29 mouse cellular contexts compared by ENCODE assay signal in genomic region chr6:142532686-142533085, GRCm38 (mm10). TPM values are rescaled to one million over a fixed set of nuclear protein-coding genes. Genes with fewer than 3 reads are reported as not detected.
DNase-seq lines count a peak whose midpoint lies in the region; ATAC-seq and TF ChIP-seq lines count a peak whose summit lies in the region.
"Had no signal": no experiment of that assay in that cellular context is flagged by ENCODE, and none has a peak within 500 bp of the region (broad histone marks: within the 10 kb centered on the region; RNA-seq: fewer than 3 reads in every experiment).

No protein-coding gene starts in this region.

- H3K4me1 ChIP-seq in heart, embryonic 13.5 days, result peaks cover 10% of the 10 kb centered on the region; the same call in 1 of the 2 replicates
- H3K4me1 ChIP-seq in heart, embryonic 12.5 days (replicated peaks), result peaks cover 3% of the 10 kb centered on the region; the same call in 1 of the 2 replicates
- H3K4me1 ChIP-seq in kidney, embryonic 14.5 days (ENCODE audit: control insufficient read depth, insufficient read depth, low read length), result no peaks in the 10 kb centered on the region; the same call in 1 of the 2 replicates
- peaks cover 5% of the 10 kb centered on the region; the same call in 1 of the 2 replicates for H3K4me1 ChIP-seq in kidney, postnatal 0 days (replicated peaks; ENCODE audit: insufficient read depth, low read length)
- H3K4me1 ChIP-seq: forebrain, embryonic 10.5 days; forebrain, embryonic 13.5 days had no signal

- peak; percentile 68 for DNase-seq in kidney, adult 9 months
- no peak for DNase-seq in kidney, postnatal 0 days (ENCODE audit: low spot score)
- DNase-seq in kidney, adult 11 months, result no peak
- DNase-seq in frontal cortex, postnatal 36 days (ENCODE audit: low spot score in 2 of 2), result no peak
- DNase-seq: adrenal gland, postnatal 10 days; adrenal gland, postnatal 36 days; cerebellum, adult 18-20 months; cerebellum, adult 9-10 months; cerebellum, postnatal 14 days; gastrocnemius, postnatal 10 days; gastrocnemius, postnatal 36 days; heart, postnatal 10 days; heart, postnatal 36 days had no signal

- H3K4me3 ChIP-seq in heart, embryonic 13.5 days, result no peak overlapping the region
- H3K4me3 ChIP-seq in heart, embryonic 12.5 days, result no peak overlapping the region
- H3K4me3 ChIP-seq in kidney, embryonic 14.5 days (ENCODE audit: low read length), result no peak overlapping the region
- no peak overlapping the region for H3K4me3 ChIP-seq in kidney, postnatal 0 days (replicated peaks; ENCODE audit: low read depth, low read length)
- H3K4me3 ChIP-seq: forebrain, embryonic 10.5 days; forebrain, embryonic 13.5 days had no signal

- no peak overlapping the region for H3K4me2 ChIP-seq in heart, embryonic 13.5 days
- H3K4me2 ChIP-seq in heart, embryonic 12.5 days, result no peak overlapping the region
- no peak overlapping the region for H3K4me2 ChIP-seq in kidney, embryonic 14.5 days (replicated peaks; ENCODE audit: low read depth, low read length)
- H3K4me2 ChIP-seq in kidney, postnatal 0 days (ENCODE audit: low read length), result no peak overlapping the region
- H3K4me2 ChIP-seq: forebrain, embryonic 13.5 days; hindbrain, embryonic 14.5 days had no signal

- peak overlapping the region; percentile 56; the same call in 1 of the 2 replicates for H3K27ac ChIP-seq in heart, embryonic 13.5 days (replicated peaks)
- no peak overlapping the region for H3K27ac ChIP-seq in heart, embryonic 12.5 days (ENCODE audit: poor library complexity, severe bottlenecking)
- no peak overlapping the region for H3K27ac ChIP-seq in kidney, embryonic 14.5 days (ENCODE audit: low read depth, low read length)
- H3K27ac ChIP-seq in kidney, postnatal 0 days, result 0 out of 2 replicates have a peak overlapping the region, but pooled peaks have one; percentile 10
- H3K27ac ChIP-seq: forebrain, embryonic 10.5 days; forebrain, embryonic 13.5 days; hindbrain, embryonic 14.5 days; hindbrain, postnatal 0 days had no signal

- no peak for TF ChIP-seq CTCF in kidney, postnatal 0 days (IDR thresholded peaks at IDR 0.05; ENCODE audit: low read depth)

- WGBS in heart, embryonic 13.5 days, result 83% methylated on average over 2 of the region's 2 CpGs
- 89% methylated on average over 2 of the region's 2 CpGs for WGBS in heart, embryonic 12.5 days
- WGBS in kidney, embryonic 14.5 days, result 98% methylated on average over 2 of the region's 2 CpGs
- WGBS in kidney, postnatal 0 days, result 81% methylated on average over 2 of the region's 2 CpGs

- ATAC-seq in heart, embryonic 13.5 days (ENCODE audit: extremely low read depth, insufficient number of reproducible peaks, low FRiP score, low TSS enrichment), result no peak
- ATAC-seq in heart, embryonic 12.5 days (ENCODE audit: insufficient number of reproducible peaks, low FRiP score), result no peak
- ATAC-seq in kidney, embryonic 14.5 days (ENCODE audit: low FRiP score, low TSS enrichment), result no peak
- no peak for ATAC-seq in kidney, postnatal 0 days (replicated peaks; ENCODE audit: low FRiP score, low read depth)
- ATAC-seq: CD4-positive, CD25-positive, alpha-beta regulatory T cell, adult 4 months; forebrain, embryonic 13.5 days; forebrain, embryonic 16.5 days; hindbrain, postnatal 0 days; inflammation-experienced regulatory T-cells, adult 6 months; intestine, embryonic 16.5 days had no signal

- no peaks in the 10 kb centered on the region for H3K9me3 ChIP-seq in heart, embryonic 13.5 days
- H3K9me3 ChIP-seq in heart, embryonic 12.5 days (replicated peaks), result peaks cover 10% of the 10 kb centered on the region
- no peaks in the 10 kb centered on the region for H3K9me3 ChIP-seq in kidney, embryonic 14.5 days (ENCODE audit: control insufficient read depth, low read length)
- no peaks in the 10 kb centered on the region for H3K9me3 ChIP-seq in kidney, postnatal 0 days (replicated peaks; ENCODE audit: low read length)
- H3K9me3 ChIP-seq: forebrain, embryonic 10.5 days; forebrain, embryonic 13.5 days had no signal

- no peaks in the 10 kb centered on the region for H3K27me3 ChIP-seq in heart, embryonic 13.5 days (replicated peaks)
- H3K27me3 ChIP-seq in heart, embryonic 12.5 days (replicated peaks), result no peaks in the 10 kb centered on the region
- H3K27me3 ChIP-seq in kidney, embryonic 14.5 days (ENCODE audit: control insufficient read depth, insufficient read depth, low read length), result no peaks in the 10 kb centered on the region
- no peaks in the 10 kb centered on the region for H3K27me3 ChIP-seq in kidney, postnatal 0 days (ENCODE audit: insufficient read depth, low read length)
- H3K27me3 ChIP-seq: forebrain, embryonic 13.5 days had no signal

- H3K9ac ChIP-seq in heart, embryonic 13.5 days, result no peak overlapping the region
- H3K9ac ChIP-seq in heart, embryonic 12.5 days, result no peak overlapping the region
- no peak overlapping the region for H3K9ac ChIP-seq in kidney, embryonic 14.5 days (ENCODE audit: low read depth, low read length)
- H3K9ac ChIP-seq in kidney, postnatal 0 days (ENCODE audit: low read depth, low read length), result no peak overlapping the region
- H3K9ac ChIP-seq: forebrain, embryonic 13.5 days; hindbrain, embryonic 14.5 days had no signal

- no peaks in the 10 kb centered on the region for H3K36me3 ChIP-seq in heart, embryonic 13.5 days
- H3K36me3 ChIP-seq in heart, embryonic 12.5 days, result no peaks in the 10 kb centered on the region
- no peaks in the 10 kb centered on the region for H3K36me3 ChIP-seq in kidney, embryonic 14.5 days (ENCODE audit: control insufficient read depth, insufficient read depth, low read length)
- H3K36me3 ChIP-seq in kidney, postnatal 0 days (ENCODE audit: insufficient read depth, low read length), result no peaks in the 10 kb centered on the region
- H3K36me3 ChIP-seq: forebrain, embryonic 10.5 days had no signal

RNA-seq across cellular contexts. Expression of gene Ldhb, which starts 24.9 kb away (rescaled TPM):
- 990 and 1,118 TPM in 2 replicates for polyA plus RNA-seq in heart, embryonic 13.5 days (2015; fragmentation: Nextera tagmentation; extraction: Ambion mirVana)
- 777 and 782 TPM in 2 replicates for polyA plus RNA-seq in heart, embryonic 12.5 days (2016; fragmentation: Nextera tagmentation; extraction: Ambion mirVana)
- polyA plus RNA-seq in kidney, embryonic 14.5 days (2014; fragmentation: Nextera tagmentation; extraction: Ambion mirVana), result 578 and 592 TPM in 2 replicates
- polyA plus RNA-seq in kidney, postnatal 0 days (2015; fragmentation: Nextera tagmentation; extraction: Ambion mirVana), result 1,564 and 1,601 TPM in 2 replicates

RNA-seq across cellular contexts. Expression of gene Kcnj8, which starts 38.7 kb away (rescaled TPM):
- 7.5 and 9.7 TPM in 2 replicates for polyA plus RNA-seq in heart, embryonic 13.5 days (2015; fragmentation: Nextera tagmentation; extraction: Ambion mirVana)
- 2.5 TPM in 2 replicates for polyA plus RNA-seq in heart, embryonic 12.5 days (2016; fragmentation: Nextera tagmentation; extraction: Ambion mirVana)
- 18.8 and 21.0 TPM in 2 replicates for polyA plus RNA-seq in kidney, embryonic 14.5 days (2014; fragmentation: Nextera tagmentation; extraction: Ambion mirVana)
- polyA plus RNA-seq in kidney, postnatal 0 days (2015; fragmentation: Nextera tagmentation; extraction: Ambion mirVana), result 31.1 and 35.9 TPM in 2 replicates
- polyA plus RNA-seq: C2C12; CD4-positive, CD25-positive, alpha-beta regulatory T cell, adult 4 months had no signal

RNA-seq across cellular contexts. Expression of gene Gys2, which starts 59.8 kb away (rescaled TPM):
- polyA plus RNA-seq in heart, embryonic 13.5 days (2015; fragmentation: Nextera tagmentation; extraction: Ambion mirVana), result 0.23 and 2.5 TPM in 2 replicates
- 0.40 TPM in 1 of 2 replicates, not detected in the other for polyA plus RNA-seq in heart, embryonic 12.5 days (2016; fragmentation: Nextera tagmentation; extraction: Ambion mirVana)
- polyA plus RNA-seq in kidney, embryonic 14.5 days (2014; fragmentation: Nextera tagmentation; extraction: Ambion mirVana), result not detected in 2 replicates
- polyA plus RNA-seq in kidney, postnatal 0 days (2015; fragmentation: Nextera tagmentation; extraction: Ambion mirVana), result not detected in 2 replicates
- polyA plus RNA-seq: C2C12; CD4-positive, CD25-positive, alpha-beta regulatory T cell, adult 4 months; embryonic facial prominence, embryonic 11.5 days; embryonic facial prominence, embryonic 14.5 days; forebrain, embryonic 10.5 days; forebrain, embryonic 13.5 days; forebrain, embryonic 16.5 days; heart, embryonic 14.5 days; hindbrain, embryonic 11.5 days; hindbrain, postnatal 0 days; inflammation-experienced regulatory T-cells, adult 6 months had no signal

Comparison
In these comparisons a context has a peak if more than half of its experiments do, and no peak if none do; other contexts are left out.
1. H3K27ac ChIP-seq: peak in heart, embryonic 13.5 days (single experiment) and kidney, postnatal 0 days (single experiment); none in heart, embryonic 12.5 days (single experiment) and kidney, embryonic 14.5 days (single experiment).